Mouse (Mus musculus) small intestine, adult 2 months (tissue): ENCODE measurements around the gene Cep164. TPM values are rescaled to one million over a fixed set of nuclear protein-coding genes. Genes with fewer than 3 reads are reported as not detected.

Experiments
- H3K27ac ChIP-seq: fragments of 200-500 bp; 2 replicates; pipeline ENCODE4 v1.5.1; 2012; ENCODE audit warnings: low read depth, low read length, control low read depth, inconsistent platforms; ENCODE audit not compliant: insufficient read depth
- H3K27me3 ChIP-seq: fragments of 200-500 bp; 2 replicates; pipeline ENCODE4 v1.6.1; 2012; ENCODE audit warnings: mild to moderate bottlenecking, moderate library complexity, low read length, inconsistent platforms; ENCODE audit not compliant: control insufficient read depth, insufficient read depth
- H3K36me3 ChIP-seq: fragments of 200-500 bp; 2 replicates; pipeline ENCODE4 v1.6.1; 2012; ENCODE audit warnings: mild to moderate bottlenecking, low read length, control low read depth, inconsistent platforms; ENCODE audit not compliant: control insufficient read depth, insufficient read depth
- H3K4me1 ChIP-seq: fragments of 200-500 bp; 2 replicates; pipeline ENCODE4 v1.6.1; 2012; ENCODE audit warnings: low read length, inconsistent platforms, mixed read lengths; ENCODE audit not compliant: control insufficient read depth, insufficient read depth, insufficient read length
- H3K4me3 ChIP-seq: fragments of 200-500 bp; 2 replicates; pipeline ENCODE4 v1.5.1; 2012; ENCODE audit warnings: low read depth, mild to moderate bottlenecking, control low read depth, inconsistent platforms, low read length, moderate library complexity
- CTCF ChIP-seq: fragments of 200-500 bp; IDR thresholded peaks from 2 replicates; pipeline ENCODE4 v1.5.1; 2012; ENCODE audit warnings: low read depth, mild to moderate bottlenecking, control low read depth, inconsistent platforms, low read length, moderate library complexity, mixed read lengths; ENCODE audit not compliant: insufficient replicate concordance, insufficient read length; ENCODE audit errors: extremely low read depth
- POLR2A ChIP-seq: fragments of 200-500 bp; IDR thresholded peaks from 2 replicates; pipeline ENCODE4 v1.6.1; 2012; ENCODE audit warnings: low read depth, mild to moderate bottlenecking, control low read depth, inconsistent platforms, low read length, moderate library complexity
- WGBS: fragments of 180-500 bp; shearing (Covaris S2); methylation state at CpG from one replicate; pipeline ENCODE4 v1.1.7; 2018; 5-methylcytosine and 5-hydroxymethylcytosine counted together
- polyA plus RNA-seq: library from polyadenylated mRNA; depleted of rRNA; stranded (reverse); fragments of >200 nt; gene quantifications from 2 replicates; pipeline ENCODE4 v1.2.3, GENCODE M21; 2012; rRNA removed

The Cep164 gene
- polyA plus RNA-seq = 4.9 and 12.9 TPM in 2 replicates

GRCm38 (mm10) chr9:45828291-45828963 is at the start of gene Cep164:
Gene Cep164 (minus strand): TSS chr9:45828691.
- Histone ChIP-seq H3K4me1 (no peaks in the 10 kb centered on the region), H3K27ac (no peak within 1 kb of the TSS), H3K4me3 (peak within 1 kb of the TSS; percentile 97), H3K36me3 (no peaks in the 10 kb centered on the region), H3K27me3 (no peaks in the 10 kb centered on the region)
- TF ChIP-seq POLR2A (0 out of 2 replicates have a peak, but pooled peaks have one; percentile 29), CTCF (no peak)
- under 1% methylated on average over 31 of the region's 31 CpGs for WGBS

DNA sequence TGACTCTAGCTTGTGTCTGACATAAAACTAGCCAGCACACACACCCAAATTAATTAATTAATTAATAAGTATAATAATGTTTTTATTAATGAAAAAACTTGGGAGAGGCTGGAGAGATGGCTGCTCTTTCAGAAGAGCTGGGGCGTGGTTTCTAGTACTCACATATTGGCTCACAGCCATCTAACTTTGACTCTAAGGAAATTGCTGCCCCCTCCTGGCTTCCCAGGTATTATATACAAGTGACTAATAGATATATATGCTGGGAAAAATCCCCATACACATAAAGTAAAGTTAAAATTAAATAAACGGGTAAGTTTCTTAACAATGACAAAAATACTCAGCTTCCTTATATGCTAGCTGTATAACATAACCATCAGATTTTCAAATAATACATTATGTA is 49.4 kb upstream of the Cep164 start:
- peaks cover 29% of the 10 kb centered on the region for H3K36me3 ChIP-seq
- no peaks in the 10 kb centered on the region for H3K4me1 ChIP-seq
- H3K27ac ChIP-seq = no peak overlapping the region
- no peaks in the 10 kb centered on the region for H3K27me3 ChIP-seq
- TF ChIP-seq CTCF (no peak), POLR2A (no peak)
- H3K4me3 ChIP-seq = no peak overlapping the region
- WGBS = 39% methylated on average over 2 of the region's 2 CpGs

- H3K4me1 ChIP-seq = no peaks in the 10 kb centered on the region; the same call in 1 of the 2 replicates
- H3K4me3 ChIP-seq = no peak overlapping the region
- H3K27ac ChIP-seq = no peak overlapping the region
- peaks cover 54% of the 10 kb centered on the region for H3K36me3 ChIP-seq
- TF ChIP-seq POLR2A (no peak), CTCF (no peak)
- 51% methylated on average over 3 of the region's 3 CpGs for WGBS
- no peaks in the 10 kb centered on the region for H3K27me3 ChIP-seq
These were observed 41.8 kb upstream of the Cep164 start for GRCm38 (mm10) chr9:45870265-45870664.

- no peak for TF ChIP-seq POLR2A
- TF ChIP-seq CTCF = no peak
- no peaks in the 10 kb centered on the region for H3K27me3 ChIP-seq
- H3K36me3 ChIP-seq = peaks cover 59% of the 10 kb centered on the region
- WGBS = 82% methylated on average over 3 of the region's 3 CpGs
- H3K4me3 ChIP-seq = no peak overlapping the region
- H3K4me1 ChIP-seq = no peaks in the 10 kb centered on the region; the same call in 1 of the 2 replicates
- H3K27ac ChIP-seq = peak overlapping the region; percentile 22; the same call in 1 of the 2 replicates
These were observed 40.7 kb upstream of the Cep164 start for GRCm38 (mm10) chr9:45869181-45869580.

DNA sequence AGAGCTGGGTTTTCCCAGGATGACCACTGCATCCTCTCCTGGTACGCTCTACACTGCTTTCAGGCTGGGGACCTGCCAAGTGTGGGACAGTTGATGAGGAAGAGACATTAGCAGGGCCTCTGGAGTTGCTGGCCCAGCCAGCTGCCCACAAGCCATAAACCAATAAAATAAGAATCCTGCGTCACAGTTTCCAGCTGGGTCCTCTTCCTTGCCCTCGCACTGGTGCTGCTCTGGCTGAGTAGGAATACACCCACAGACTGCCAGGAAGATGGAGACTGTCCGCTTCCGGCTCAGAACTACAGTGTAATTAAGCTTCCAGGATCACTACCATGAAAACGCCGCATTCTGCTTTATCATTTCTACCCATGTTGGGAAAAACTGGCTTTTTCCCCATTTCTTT is 33.3 kb upstream of the Cep164 start:
- Histone ChIP-seq H3K27me3 (no peaks in the 10 kb centered on the region), H3K4me3 (no peak overlapping the region), H3K36me3 (peaks cover 65% of the 10 kb centered on the region), H3K4me1 (no peaks in the 10 kb centered on the region), H3K27ac (no peak overlapping the region)
- TF ChIP-seq CTCF (no peak), POLR2A (no peak)
- WGBS = 50% methylated on average over 7 of the region's 7 CpGs

DNA sequence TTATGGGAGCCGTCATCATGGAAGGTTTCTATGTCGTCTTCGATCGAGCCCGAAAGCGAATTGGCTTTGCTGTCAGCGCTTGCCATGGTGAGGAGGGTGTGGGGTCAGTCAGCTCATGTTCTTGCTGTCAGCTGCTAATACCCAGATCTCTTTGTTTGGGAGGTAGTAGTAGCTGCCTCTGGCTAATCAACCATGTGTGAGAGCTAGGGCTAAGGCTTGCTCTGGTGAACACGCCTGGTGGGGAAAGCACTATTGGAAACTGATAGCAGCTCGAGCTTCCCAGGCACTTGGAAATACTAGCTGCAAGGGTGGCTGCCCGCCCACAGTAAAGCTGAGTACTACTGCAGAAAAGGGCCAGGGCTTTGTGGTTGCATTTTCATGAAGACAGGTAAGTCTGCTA is 30.9 kb upstream of the Cep164 start:
- H3K27ac ChIP-seq = no peak overlapping the region
- TF ChIP-seq POLR2A (no peak), CTCF (no peak)
- no peak overlapping the region for H3K4me3 ChIP-seq
- no peaks in the 10 kb centered on the region for H3K27me3 ChIP-seq
- WGBS = 94% methylated on average over 10 of the region's 10 CpGs
- H3K36me3 ChIP-seq = peaks cover 50% of the 10 kb centered on the region
- H3K4me1 ChIP-seq = no peaks in the 10 kb centered on the region

- Histone ChIP-seq H3K36me3 (peaks cover 17% of the 10 kb centered on the region), H3K4me3 (no peak overlapping the region), H3K27me3 (no peaks in the 10 kb centered on the region), H3K4me1 (peaks cover 2% of the 10 kb centered on the region; the same call in 1 of the 2 replicates), H3K27ac (no peak overlapping the region)
- WGBS = 91% methylated on average over 1 of the region's 1 CpGs
- no peak for TF ChIP-seq POLR2A
- TF ChIP-seq CTCF = no peak
These were observed 25.6 kb upstream of the Cep164 start for GRCm38 (mm10) chr9:45854136-45854535.

GRCm38 (mm10) chr9:45853695-45854094 is 25.2 kb upstream of the Cep164 start:
- peaks cover 2% of the 10 kb centered on the region; the same call in 1 of the 2 replicates for H3K4me1 ChIP-seq
- H3K4me3 ChIP-seq = no peak overlapping the region
- WGBS = 93% methylated on average over 2 of the region's 2 CpGs
- no peaks in the 10 kb centered on the region for H3K27me3 ChIP-seq
- H3K36me3 ChIP-seq = peaks cover 12% of the 10 kb centered on the region
- no peak overlapping the region for H3K27ac ChIP-seq
- TF ChIP-seq CTCF = no peak
- TF ChIP-seq POLR2A = no peak
